Mouse (Mus musculus) lung, adult 18-20 months (tissue): ENCODE results near the gene Zp1.

Experiments
- DNase-seq, 2 experiments: peaks; one replicate each; pipeline ENCODE4 v3.0.0; 2022; ENCODE audit warnings: mixed read lengths in 2 of 2

Zp1 gene

DNA sequence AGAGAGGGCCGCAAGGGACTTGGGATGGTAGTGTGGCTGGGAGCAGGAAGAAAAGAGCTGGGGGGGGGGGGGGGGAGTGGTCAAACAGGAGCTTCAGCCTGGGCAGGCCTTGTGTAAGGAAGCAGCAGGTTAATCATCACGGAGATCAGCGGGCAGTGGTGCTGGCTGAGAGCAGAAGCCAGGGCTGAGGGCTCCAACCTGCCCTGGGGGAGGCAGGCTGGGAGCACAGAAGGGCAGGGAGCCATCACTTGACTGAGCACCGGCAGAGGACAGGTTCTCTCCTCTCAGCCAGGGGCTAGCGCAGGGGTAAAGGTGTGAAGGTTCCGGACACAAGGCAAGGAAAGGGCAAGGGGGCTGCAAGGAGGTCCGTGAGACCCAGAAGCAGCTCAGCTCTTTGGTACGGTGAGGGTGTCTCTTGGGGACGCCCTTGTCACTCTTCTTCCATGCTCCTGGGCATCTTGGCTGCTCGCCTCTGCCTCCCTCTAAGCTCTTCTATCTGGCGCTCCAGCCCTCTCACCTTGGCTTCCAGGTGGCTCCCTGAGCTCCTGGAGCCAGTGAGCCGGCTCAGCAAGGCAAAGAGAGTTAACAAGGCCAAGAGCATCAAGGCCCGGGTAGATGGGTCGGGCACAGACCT is 49.0 kb downstream of the Zp1 start:
- DNase-seq: no peak

GRCm38 (mm10) chr19:10870676-10871075 is 49.8 kb downstream of the Zp1 start:
- no peak for DNase-seq

- DNase-seq: peak; percentile 45 to 66
These were observed 50.4 kb downstream of the Zp1 start, which contains the start of gene Tmem132a for GRCm38 (mm10) chr19:10869886-10870527. TSS of gene Tmem132a (minus strand) at chr19:10869940.

DNA sequence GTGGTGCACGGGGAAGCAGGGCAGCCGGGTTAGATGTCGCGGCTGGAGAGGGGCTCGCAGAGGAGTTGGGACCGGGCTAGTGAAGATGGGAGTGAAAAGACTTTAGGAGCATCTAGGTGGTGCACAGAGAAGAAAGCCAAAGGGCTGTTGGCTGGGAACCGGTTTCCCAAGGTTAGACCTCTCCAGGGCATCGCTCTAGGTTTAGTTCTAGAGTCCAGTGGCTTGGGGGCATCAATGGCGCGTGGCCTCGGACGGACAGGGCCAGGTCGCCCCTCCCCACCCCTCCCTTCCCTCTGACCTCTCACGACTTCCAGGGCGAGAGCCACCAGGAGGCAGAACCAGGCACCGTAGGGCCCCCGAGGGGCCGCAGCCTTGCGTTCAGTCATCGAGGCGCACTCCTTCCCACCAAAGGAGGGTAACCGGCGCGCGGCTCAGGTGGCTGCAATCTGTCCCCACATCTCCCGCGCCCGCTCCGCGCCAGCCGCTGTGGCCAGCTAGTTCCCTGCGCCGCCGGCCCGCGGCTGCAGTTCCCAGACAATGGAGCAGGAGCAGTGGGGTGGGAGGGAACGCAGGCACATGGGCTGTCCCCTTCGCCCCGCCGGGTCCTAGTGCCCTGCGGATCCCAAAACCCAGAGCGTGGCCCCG is 51.1 kb downstream of the Zp1 start:
- peak; percentile 73 to 74 for DNase-seq

DNA sequence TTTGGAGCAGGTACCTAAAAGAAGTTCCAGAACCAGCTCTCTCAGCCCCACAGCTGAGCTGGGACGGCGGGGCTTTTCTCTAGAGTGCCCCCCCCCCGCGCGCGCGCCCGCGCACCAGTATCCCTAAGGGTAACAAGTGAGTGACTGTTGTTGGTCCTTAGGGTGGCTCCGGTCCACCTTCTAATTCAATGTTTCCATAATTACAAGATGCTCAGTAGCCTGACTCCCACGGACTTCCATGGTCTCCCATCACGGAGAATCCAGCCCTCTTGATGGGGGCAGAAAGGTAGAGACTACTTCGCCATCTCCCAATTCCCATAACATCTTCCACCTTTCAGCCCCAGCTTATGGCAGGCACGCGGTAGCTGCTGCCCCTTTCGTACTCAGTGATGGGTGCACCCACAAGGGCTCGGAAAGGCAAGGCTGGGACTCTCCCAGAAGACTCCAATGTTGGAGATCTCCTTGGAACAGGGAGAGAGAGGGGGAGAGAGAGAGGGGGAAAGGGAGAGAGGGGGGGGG is 51.8 kb downstream of the Zp1 start:
- no peak for DNase-seq

DNA sequence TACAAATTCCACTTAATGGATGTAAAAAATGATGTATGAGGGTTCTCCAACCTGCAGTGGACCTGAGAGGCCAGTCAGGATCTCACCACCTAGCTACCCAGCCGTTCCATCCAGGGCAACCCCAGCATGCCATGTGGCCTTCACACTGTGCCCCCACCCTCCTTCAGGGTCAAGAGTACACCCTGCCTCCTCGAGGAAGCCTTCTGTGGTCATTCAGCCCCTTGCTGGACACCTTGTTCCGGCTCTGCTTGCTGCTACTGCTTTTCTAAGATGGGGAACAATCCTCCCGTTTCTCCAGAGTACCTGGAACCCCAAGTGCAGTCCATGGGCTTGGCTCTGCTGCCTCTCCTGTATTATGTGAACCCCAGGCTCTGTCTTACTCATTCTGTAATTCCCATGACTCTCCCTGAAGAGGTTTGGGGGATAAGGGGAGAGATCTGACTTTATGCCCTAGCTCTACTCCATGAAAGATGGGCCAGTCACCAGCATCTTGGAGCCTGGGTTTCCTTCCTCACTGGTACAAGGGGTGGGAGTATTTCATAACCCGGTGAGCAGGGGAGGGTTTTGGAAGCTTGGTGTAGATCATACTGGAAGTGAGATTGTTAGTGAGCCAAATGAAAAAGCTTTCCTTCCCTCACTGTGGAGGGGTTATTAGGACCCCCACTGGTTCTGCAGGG is 52.3 kb downstream of the Zp1 start:
- no peak for DNase-seq

DNA sequence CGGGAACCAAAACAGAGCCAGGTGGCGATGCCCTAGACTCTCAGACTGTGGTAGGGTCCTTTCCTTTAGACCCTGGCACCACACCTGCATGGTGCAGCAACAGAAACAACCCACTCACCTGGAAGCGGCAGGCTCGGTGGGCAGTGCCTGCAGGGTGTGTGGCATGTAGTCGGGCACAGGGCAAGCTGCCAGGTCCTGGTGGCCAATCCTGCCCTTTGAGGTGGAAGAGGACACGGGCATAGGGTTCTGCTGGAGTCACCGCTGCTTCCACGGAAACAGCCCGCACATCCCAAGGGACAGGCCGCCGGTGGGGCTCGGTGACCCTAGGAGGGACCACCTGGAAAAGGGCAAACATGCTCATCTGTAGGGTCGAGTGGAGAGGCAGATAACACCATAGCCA is 54.1 kb downstream of the Zp1 start:
- no peak for DNase-seq
